Mouse (Mus musculus) E14TG2a.4 (cell line): Measurements from ENCODE around the gene Pde7b.

Experiments used
- H3K27me3 ChIP-seq: 2 replicates; pipeline ENCODE4 v1.6.1; 2014; ENCODE audit warnings: low read length, control low read depth; ENCODE audit not compliant: insufficient read depth
- H3K36me3 ChIP-seq: 2 replicates; pipeline ENCODE4 v1.6.1; 2014; ENCODE audit warnings: low read length, control low read depth; ENCODE audit not compliant: insufficient read depth
- H3K4me1 ChIP-seq: replicated peaks from 2 replicates; pipeline ENCODE4 v1.6.1; 2014; ENCODE audit warnings: low read depth, low read length, control low read depth
- H3K4me3 ChIP-seq: replicated peaks from 2 replicates; pipeline ENCODE4 v1.5.1; 2014; ENCODE audit warnings: mild to moderate bottlenecking, low read length
- H3K9me3 ChIP-seq: 2 replicates; pipeline ENCODE4 v1.6.1; 2014; ENCODE audit warnings: low read length, control low read depth
- CTCF ChIP-seq: conservative IDR thresholded peaks from 2 replicates; pipeline ENCODE4 v1.5.1; 2014; ENCODE audit warnings: low read length
- NANOG ChIP-seq: IDR thresholded peaks from 2 replicates; pipeline ENCODE4 v1.6.1; 2014; ENCODE audit warnings: borderline replicate concordance, low read length, mixed read lengths
- POU5F1 ChIP-seq: IDR thresholded peaks from 2 replicates; pipeline ENCODE4 v1.6.1; 2014; ENCODE audit warnings: low read length, borderline replicate concordance

Gene Pde7b

GRCm38 (mm10) chr10:20507732-20508412, 217.0 kb downstream of the Pde7b start:
- Histone ChIP-seq H3K4me3 (no peak overlapping the region), H3K4me1 (peaks cover 11% of the 10 kb centered on the region), H3K36me3 (no peaks in the 10 kb centered on the region), H3K9me3 (no peaks in the 10 kb centered on the region), H3K27me3 (no peaks in the 10 kb centered on the region)
- TF ChIP-seq NANOG (no peak), POU5F1 (no peak), CTCF (no peak)

GRCm38 (mm10) chr10:20507069-20507468, 217.8 kb downstream of the Pde7b start:
- Histone ChIP-seq H3K4me3 (no peak overlapping the region), H3K9me3 (no peaks in the 10 kb centered on the region), H3K4me1 (peaks cover 11% of the 10 kb centered on the region), H3K27me3 (no peaks in the 10 kb centered on the region), H3K36me3 (no peaks in the 10 kb centered on the region)
- no peak for TF ChIP-seq CTCF
- no peak for TF ChIP-seq POU5F1
- no peak for TF ChIP-seq NANOG

GRCm38 (mm10) chr10:20505454-20505853, 219.4 kb downstream of the Pde7b start:
- Histone ChIP-seq H3K4me3 (no peak overlapping the region), H3K4me1 (peaks cover 11% of the 10 kb centered on the region), H3K27me3 (no peaks in the 10 kb centered on the region), H3K9me3 (no peaks in the 10 kb centered on the region), H3K36me3 (no peaks in the 10 kb centered on the region)
- no peak for TF ChIP-seq NANOG
- TF ChIP-seq CTCF, result no peak
- TF ChIP-seq POU5F1, result no peak

GRCm38 (mm10) chr10:20504800-20505199, 220.1 kb downstream of the Pde7b start:
- Histone ChIP-seq H3K4me3 (no peak overlapping the region), H3K9me3 (no peaks in the 10 kb centered on the region), H3K27me3 (no peaks in the 10 kb centered on the region), H3K4me1 (peaks cover 11% of the 10 kb centered on the region), H3K36me3 (no peaks in the 10 kb centered on the region)
- no peak for TF ChIP-seq POU5F1
- no peak for TF ChIP-seq NANOG
- 0 out of 2 replicates have a peak, but pooled peaks have one; percentile 20 for TF ChIP-seq CTCF

GRCm38 (mm10) chr10:20503265-20504025, 221.4 kb downstream of the Pde7b start:
- H3K9me3 ChIP-seq, result no peaks in the 10 kb centered on the region
- H3K4me3 ChIP-seq, result no peak overlapping the region
- no peaks in the 10 kb centered on the region for H3K36me3 ChIP-seq
- H3K4me1 ChIP-seq, result peaks cover 11% of the 10 kb centered on the region
- no peaks in the 10 kb centered on the region for H3K27me3 ChIP-seq
- TF ChIP-seq POU5F1 (no peak), NANOG (no peak), CTCF (no peak)

- no peaks in the 10 kb centered on the region for H3K4me1 ChIP-seq
- H3K9me3 ChIP-seq, result no peaks in the 10 kb centered on the region
- H3K27me3 ChIP-seq, result no peaks in the 10 kb centered on the region
- H3K36me3 ChIP-seq, result no peaks in the 10 kb centered on the region
- TF ChIP-seq POU5F1 (no peak), NANOG (no peak), CTCF (no peak)
- H3K4me3 ChIP-seq, result no peak overlapping the region
These were observed 223.7 kb downstream of the Pde7b start for GRCm38 (mm10) chr10:20501221-20501620.

GRCm38 (mm10) chr10:20495051-20495450, 229.8 kb downstream of the Pde7b start:
- Histone ChIP-seq H3K4me3 (no peak overlapping the region), H3K27me3 (no peaks in the 10 kb centered on the region), H3K9me3 (no peaks in the 10 kb centered on the region), H3K4me1 (peaks cover 8% of the 10 kb centered on the region), H3K36me3 (no peaks in the 10 kb centered on the region)
- TF ChIP-seq POU5F1 (no peak), NANOG (no peak)

- no peaks in the 10 kb centered on the region for H3K9me3 ChIP-seq
- H3K36me3 ChIP-seq, result no peaks in the 10 kb centered on the region
- TF ChIP-seq NANOG (no peak), CTCF (no peak), POU5F1 (no peak)
- peaks cover 8% of the 10 kb centered on the region for H3K4me1 ChIP-seq
- no peaks in the 10 kb centered on the region for H3K27me3 ChIP-seq
- H3K4me3 ChIP-seq, result no peak overlapping the region
These were observed 230.9 kb downstream of the Pde7b start for GRCm38 (mm10) chr10:20493826-20494455.
